Mouse (Mus musculus) erythroblast, embryonic 14.5 days (primary cell): ENCODE results near the gene Actrt3. TPM values are rescaled to one million over a fixed set of nuclear protein-coding genes. Genes with fewer than 3 reads are reported as not detected.
"Not testable (repeated sequence)": the region's sequence is repeated elsewhere in the genome, so short reads cannot be mapped to it uniquely, and the experiment has no call there.

Experiments used
- H3K27me3 ChIP-seq: 2 replicates; pipeline ENCODE4 v1.6.1; 2012; ENCODE audit warnings: inconsistent platforms; ENCODE audit not compliant: control insufficient read depth
- H3K36me3 ChIP-seq: 2 replicates; pipeline ENCODE4 v1.6.1; 2012; ENCODE audit warnings: mild to moderate bottlenecking, inconsistent platforms; ENCODE audit not compliant: control insufficient read depth
- H3K4me1 ChIP-seq: 2 replicates; pipeline ENCODE4 v1.6.1; 2012; ENCODE audit warnings: inconsistent platforms; ENCODE audit not compliant: control insufficient read depth
- H3K4me3 ChIP-seq: replicated peaks from 2 replicates; pipeline ENCODE3; 2012; ENCODE audit warnings: moderate library complexity, mild to moderate bottlenecking, inconsistent platforms
- H3K9me3 ChIP-seq: 2 replicates; pipeline ENCODE4 v1.6.1; 2012; ENCODE audit warnings: low read length, inconsistent platforms, mixed read lengths; ENCODE audit not compliant: control insufficient read depth
- GATA1 ChIP-seq: IDR thresholded peaks from 2 replicates; pipeline ENCODE4 v1.6.1; 2012; ENCODE audit warnings: low read length, inconsistent platforms, mixed read lengths
- TAL1 ChIP-seq: IDR thresholded peaks from 3 replicates; pipeline ENCODE4 v1.6.1; 2012; ENCODE audit warnings: low read length, inconsistent platforms, mixed read lengths
- polyA plus RNA-seq: library from polyadenylated mRNA; stranded (reverse); fragments of >175 nt; gene quantifications from 2 replicates; pipeline ENCODE4 v1.2.3, GENCODE M21; 2012

Actrt3 gene
- polyA plus RNA-seq, 1 experiment = not detected

DNA sequence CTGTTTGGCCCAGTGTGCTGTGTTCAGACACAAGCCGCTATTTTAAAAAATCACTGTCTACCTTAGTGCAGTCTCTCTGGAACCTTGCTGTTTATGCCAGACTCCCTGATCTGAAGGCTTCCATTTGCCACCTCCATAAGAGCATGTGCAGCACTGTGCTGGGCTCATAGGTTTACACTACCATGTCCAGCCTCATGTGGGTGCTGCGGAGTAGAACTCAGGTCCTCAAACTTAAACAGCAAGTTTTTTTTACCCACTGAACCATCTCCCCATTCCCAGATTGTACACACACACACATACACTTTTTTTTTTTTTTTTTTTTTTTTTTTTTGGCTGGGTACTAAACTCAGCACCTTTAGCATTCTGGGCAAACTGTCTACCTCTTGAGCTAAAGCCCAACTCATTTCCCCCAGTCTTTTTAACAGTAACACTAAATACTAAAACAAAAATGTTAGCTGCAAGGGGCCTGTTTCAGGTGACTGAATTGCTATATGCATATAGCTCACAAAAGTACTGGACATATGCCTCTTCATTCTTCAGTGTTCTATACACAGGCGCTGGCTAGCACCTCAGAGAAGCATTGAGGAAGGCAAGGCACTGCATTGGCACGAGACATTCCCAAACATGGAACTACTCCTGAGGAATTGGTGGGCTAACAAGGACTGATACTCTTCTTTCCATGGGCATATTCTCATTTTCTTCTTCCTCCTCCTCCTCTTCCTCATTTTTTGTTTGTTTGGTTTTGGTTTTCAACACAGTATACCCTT lies 5.8 kb downstream of the Actrt3 start:
- H3K27me3 ChIP-seq = peaks cover 46% of the 10 kb centered on the region
- H3K4me1 ChIP-seq = peaks cover 12% of the 10 kb centered on the region
- H3K4me3 ChIP-seq = no peak overlapping the region
- no peaks in the 10 kb centered on the region for H3K9me3 ChIP-seq
- TF ChIP-seq TAL1 = no peak; the same call in 2 of the 3 replicates
- TF ChIP-seq GATA1 = no peak
- no peaks in the 10 kb centered on the region for H3K36me3 ChIP-seq

GRCm38 (mm10) chr3:30592418-30592853 lies 7.3 kb downstream of the Actrt3 start:
- H3K4me1 ChIP-seq = peaks cover 12% of the 10 kb centered on the region
- no peak overlapping the region for H3K4me3 ChIP-seq
- H3K9me3 ChIP-seq = no peaks in the 10 kb centered on the region
- H3K36me3 ChIP-seq = no peaks in the 10 kb centered on the region
- H3K27me3 ChIP-seq = peaks cover 31% of the 10 kb centered on the region
- no peak for TF ChIP-seq GATA1
- TF ChIP-seq TAL1 = no peak

DNA sequence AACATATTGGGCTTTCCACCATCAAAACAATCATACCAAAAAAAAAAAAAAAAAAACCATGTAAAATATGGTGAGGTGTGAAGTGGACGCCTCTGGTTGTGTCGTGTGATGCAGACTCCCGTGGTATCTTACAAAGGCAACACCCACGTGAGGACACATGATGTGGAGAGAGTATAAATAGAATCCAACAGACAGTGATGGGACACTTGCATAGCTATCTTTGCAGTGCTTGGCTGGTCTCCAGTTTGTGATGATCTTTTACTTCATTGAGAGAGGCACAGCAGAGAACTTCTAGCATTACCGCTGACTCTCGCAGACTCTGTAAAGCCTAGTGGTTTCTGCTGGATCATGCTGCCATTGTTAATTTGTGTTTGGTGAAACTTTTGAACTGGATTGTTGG lies 10.9 kb downstream of the Actrt3 start:
- Histone ChIP-seq H3K4me1 (no peaks in the 10 kb centered on the region; the same call in 1 of the 2 replicates), H3K36me3 (no peaks in the 10 kb centered on the region), H3K9me3 (no peaks in the 10 kb centered on the region), H3K4me3 (no peak overlapping the region), H3K27me3 (no peaks in the 10 kb centered on the region)
- no peak for TF ChIP-seq TAL1

- Histone ChIP-seq H3K36me3 (no peaks in the 10 kb centered on the region), H3K4me3 (no peak overlapping the region), H3K4me1 (no peaks in the 10 kb centered on the region), H3K27me3 (no peaks in the 10 kb centered on the region), H3K9me3 (no peaks in the 10 kb centered on the region)
- TF ChIP-seq TAL1 = no peak
- no peak for TF ChIP-seq GATA1
Measured at GRCm38 (mm10) chr3:30573549-30573948, 26.2 kb downstream of the Actrt3 start.

GRCm38 (mm10) chr3:30566333-30566732 lies 33.4 kb downstream of the Actrt3 start:
- H3K4me3 ChIP-seq, H3K9me3 ChIP-seq, H3K36me3 ChIP-seq, H3K27me3 ChIP-seq, H3K4me1 ChIP-seq: not testable (repeated sequence)

- TF ChIP-seq TAL1 = no peak
- TF ChIP-seq GATA1 = no peak
- H3K9me3 ChIP-seq = no peaks in the 10 kb centered on the region
- no peak overlapping the region for H3K4me3 ChIP-seq
- H3K27me3 ChIP-seq = no peaks in the 10 kb centered on the region
- no peaks in the 10 kb centered on the region for H3K36me3 ChIP-seq
- H3K4me1 ChIP-seq = no peaks in the 10 kb centered on the region
Measured at GRCm38 (mm10) chr3:30560677-30561314, 38.9 kb downstream of the Actrt3 start.

GRCm38 (mm10) chr3:30553741-30554140 lies 46.0 kb downstream of the Actrt3 start:
- H3K4me3 ChIP-seq = no peak overlapping the region
- TF ChIP-seq GATA1 = no peak
- TF ChIP-seq TAL1 = no peak
- no peaks in the 10 kb centered on the region for H3K27me3 ChIP-seq
- H3K9me3 ChIP-seq = no peaks in the 10 kb centered on the region
- H3K36me3 ChIP-seq = no peaks in the 10 kb centered on the region
- H3K4me1 ChIP-seq = no peaks in the 10 kb centered on the region

DNA sequence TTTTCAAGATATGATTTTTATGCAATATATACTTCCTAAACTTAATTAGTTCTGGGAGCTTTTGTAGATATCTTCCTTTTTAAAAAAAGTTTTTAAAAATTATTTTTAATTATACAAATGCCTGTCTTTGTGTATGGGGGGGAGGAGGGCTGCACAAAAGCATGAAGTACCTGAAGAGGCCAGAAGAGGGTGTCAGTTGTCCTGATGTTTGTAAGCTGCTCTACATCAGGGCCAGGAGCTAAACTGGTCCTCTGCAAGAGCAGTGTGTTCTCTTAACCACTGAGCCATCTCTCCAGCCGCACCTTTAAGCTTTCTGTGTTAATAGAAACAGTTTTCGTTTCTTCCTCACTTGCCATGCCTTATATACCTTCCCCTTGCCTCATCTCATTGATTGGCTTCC lies 49.5 kb downstream of the Actrt3 start:
- Histone ChIP-seq H3K4me1 (no peaks in the 10 kb centered on the region), H3K4me3 (no peak overlapping the region), H3K27me3 (no peaks in the 10 kb centered on the region), H3K9me3 (no peaks in the 10 kb centered on the region), H3K36me3 (no peaks in the 10 kb centered on the region)
- no peak for TF ChIP-seq GATA1
- TF ChIP-seq TAL1 = no peak

DNA sequence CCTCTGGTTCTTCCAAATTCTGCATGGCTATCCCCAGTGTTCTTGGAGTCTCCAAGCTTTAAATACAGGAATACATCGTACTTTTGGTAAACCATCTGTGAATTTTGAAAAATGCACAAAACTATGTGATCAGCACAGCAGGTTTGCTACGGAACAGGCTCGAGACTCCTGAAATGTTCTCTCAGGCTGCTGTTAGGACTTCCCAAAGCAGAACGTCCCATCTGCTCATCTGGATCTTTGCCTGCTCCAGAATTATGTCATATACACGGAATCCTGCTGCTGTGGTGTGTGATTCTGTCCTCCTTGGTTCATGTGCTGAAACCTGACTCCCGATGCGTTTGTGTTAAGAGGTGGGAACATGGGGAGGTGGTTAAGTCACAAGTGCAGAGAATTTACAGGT lies 50.8 kb downstream of the Actrt3 start:
- no peak overlapping the region for H3K4me3 ChIP-seq
- no peaks in the 10 kb centered on the region for H3K4me1 ChIP-seq
- H3K27me3 ChIP-seq = no peaks in the 10 kb centered on the region
- no peaks in the 10 kb centered on the region for H3K36me3 ChIP-seq
- H3K9me3 ChIP-seq = no peaks in the 10 kb centered on the region
- no peak for TF ChIP-seq TAL1
- TF ChIP-seq GATA1 = no peak
